Mouse (Mus musculus) kidney, postnatal 25 days (tissue): ENCODE results near the gene Map3k3.

Source experiments
- DNase-seq, 2 experiments: peaks; one replicate each; pipeline ENCODE4 v3.0.0; 2021; ENCODE audit warnings: mixed read lengths in 2 of 2

Gene Map3k3

GRCm38 (mm10) chr11:106159216-106159920, 75.0 kb downstream of the Map3k3 start:
- DNase-seq = peak; percentile 45 to 76

- peak; percentile 79 to 87 for DNase-seq
These were observed 75.8 kb downstream of the Map3k3 start for GRCm38 (mm10) chr11:106159921-106160840.

GRCm38 (mm10) chr11:106160841-106161721, 76.7 kb downstream of the Map3k3 start, which contains the start of the genes Gm10840 and Limd2:
Gene Gm10840 (plus strand): TSS chr11:106160850.
Gene Limd2 (minus strand): TSS chr11:106160860.
- peak; percentile 40 to 67 for DNase-seq

- no peak for DNase-seq
These were observed 77.8 kb downstream of the Map3k3 start for GRCm38 (mm10) chr11:106162237-106162636.

GRCm38 (mm10) chr11:106163546-106163945, 79.1 kb downstream of the Map3k3 start:
- DNase-seq = peak; percentile 52 to 73

GRCm38 (mm10) chr11:106164601-106165180, 80.3 kb downstream of the Map3k3 start:
- no peak for DNase-seq

GRCm38 (mm10) chr11:106167435-106167834, 83.0 kb downstream of the Map3k3 start:
- DNase-seq = no peak

- no peak for DNase-seq
These were observed 86.4 kb downstream of the Map3k3 start for GRCm38 (mm10) chr11:106170807-106171206.

- DNase-seq = no peak
These were observed 88.8 kb downstream of the Map3k3 start for GRCm38 (mm10) chr11:106173228-106173627.

GRCm38 (mm10) chr11:106174372-106174771, 90.0 kb downstream of the Map3k3 start:
- DNase-seq = peak; percentile 80 to 85

- no peak for DNase-seq
These were observed 90.7 kb downstream of the Map3k3 start for GRCm38 (mm10) chr11:106175081-106175480.

- DNase-seq = no peak
These were observed 92.0 kb downstream of the Map3k3 start for GRCm38 (mm10) chr11:106176372-106176771.

- no peak for DNase-seq
These were observed 93.8 kb downstream of the Map3k3 start for GRCm38 (mm10) chr11:106178036-106178782.

- no peak for DNase-seq
These were observed 95.5 kb downstream of the Map3k3 start for GRCm38 (mm10) chr11:106179711-106180448.

GRCm38 (mm10) chr11:106180449-106180801, 96.0 kb downstream of the Map3k3 start:
- DNase-seq = no peak

- no peak for DNase-seq
These were observed 102.9 kb downstream of the Map3k3 start for GRCm38 (mm10) chr11:106187326-106187725.

GRCm38 (mm10) chr11:106191716-106192115, 107.3 kb downstream of the Map3k3 start:
- DNase-seq = no peak

GRCm38 (mm10) chr11:106192241-106192640, 107.8 kb downstream of the Map3k3 start:
- no peak for DNase-seq

- peak; percentile 55 to 65 for DNase-seq
These were observed 108.4 kb downstream of the Map3k3 start for GRCm38 (mm10) chr11:106192657-106193370.
